Mouse (Mus musculus): Measurements from ENCODE around the gene Caskin2. TPM values are rescaled to one million over a fixed set of nuclear protein-coding genes. Genes with fewer than 3 reads are reported as not detected.

Caskin2 gene
- total and polyA plus RNA-seq, 2 experiments, result 2.9 to 9.7 TPM

DNA sequence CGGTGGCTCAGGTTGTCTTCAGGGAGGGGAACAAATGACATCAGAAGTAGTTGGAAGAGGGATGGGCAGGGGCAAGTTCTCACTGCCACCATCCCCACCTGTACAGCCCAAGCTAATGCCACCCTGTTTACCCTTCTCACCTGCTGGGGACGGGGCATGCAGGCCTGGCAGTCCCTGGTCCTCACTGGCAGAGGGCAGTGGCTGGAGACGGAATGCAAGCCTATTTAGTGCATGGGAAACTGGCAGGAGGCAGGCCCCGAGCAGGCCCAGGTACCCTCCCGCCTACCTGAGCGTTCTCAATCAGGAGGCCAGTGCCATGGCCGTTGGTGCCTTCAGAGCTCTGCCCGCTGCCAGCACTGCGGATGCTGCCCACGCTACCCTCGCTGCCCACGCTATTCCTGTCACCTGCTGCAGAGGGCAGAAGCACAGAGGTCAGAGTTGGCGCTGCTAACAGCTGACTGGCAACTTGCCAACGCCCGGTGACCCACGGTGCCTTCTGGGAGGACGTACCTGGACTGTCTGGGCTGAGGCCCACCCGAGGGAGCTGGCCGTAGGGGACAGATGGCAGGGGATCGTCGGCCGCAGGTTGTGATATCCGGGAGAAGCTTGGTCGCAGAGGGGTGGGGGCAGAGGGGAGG is 10.2 kb downstream of the Caskin2 start:
- no peaks in the 10 kb centered on the region for H3K27me3 ChIP-seq (ENCODE audit: control insufficient read depth, insufficient read depth, low read length)
- 66% methylated on average over 24 of the region's 24 CpGs for WGBS
- DNase-seq (ENCODE audit: extremely low read depth, low read depth, low spot score), result no peak
- H3K4me1 ChIP-seq (ENCODE audit: control insufficient read depth, insufficient read depth, low read length), result no peaks in the 10 kb centered on the region
- TF ChIP-seq CTCF (IDR thresholded peaks at IDR 0.05; ENCODE audit: low read depth, low read length) (0 out of 2 replicates have a peak, but pooled peaks have one; percentile 9), POLR2A (IDR thresholded peaks at IDR 0.05; ENCODE audit: extremely low read depth, insufficient read depth, low read length) (no peak)
- no peak overlapping the region; the same call in 1 of the 2 replicates for H3K9ac ChIP-seq (ENCODE audit: low read depth, low read length)
- no peak overlapping the region for H3K4me3 ChIP-seq (ENCODE audit: insufficient read depth, low read depth, low read length)
- no peaks in the 10 kb centered on the region for H3K79me2 ChIP-seq (ENCODE audit: control insufficient read depth, insufficient read depth, low read length)
- H3K27ac ChIP-seq (replicated peaks; ENCODE audit: insufficient read depth, low read depth, low read length), result no peak overlapping the region
- H3K36me3 ChIP-seq (ENCODE audit: control insufficient read depth, insufficient read depth, low read length), result peaks cover 3% of the 10 kb centered on the region; the same call in 1 of the 2 replicates

DNA sequence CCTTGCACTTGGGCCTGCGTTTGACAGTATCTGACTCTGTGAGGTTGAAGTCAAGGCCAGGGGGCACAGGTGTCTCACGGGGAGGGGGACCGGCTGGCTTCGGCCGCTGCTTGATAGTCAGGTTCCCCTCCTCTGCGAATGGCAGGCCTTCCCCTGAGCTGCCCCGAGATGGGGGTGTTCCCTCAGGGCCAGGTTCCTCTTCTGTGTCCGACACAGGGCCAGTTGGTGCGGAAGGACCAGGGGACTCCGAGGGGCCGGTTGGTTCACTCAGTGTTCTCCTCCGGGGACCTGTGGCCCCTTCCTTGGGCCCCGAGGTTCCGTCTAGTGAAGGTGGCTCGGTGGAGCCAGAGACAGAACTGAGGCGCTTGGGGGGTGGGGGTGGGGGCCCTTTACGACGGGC is 12.5 kb downstream of the Caskin2 start:
- peaks cover 6% of the 10 kb centered on the region; the same call in 1 of the 2 replicates for H3K36me3 ChIP-seq (ENCODE audit: control insufficient read depth, insufficient read depth, low read length)
- H3K27ac ChIP-seq (replicated peaks; ENCODE audit: insufficient read depth, low read depth, low read length), result no peak overlapping the region
- TF ChIP-seq POLR2A (IDR thresholded peaks at IDR 0.05; ENCODE audit: extremely low read depth, insufficient read depth, low read length) (no peak), CTCF (IDR thresholded peaks at IDR 0.05; ENCODE audit: low read depth, low read length) (no peak)
- H3K79me2 ChIP-seq (ENCODE audit: control insufficient read depth, insufficient read depth, low read length), result no peaks in the 10 kb centered on the region
- no peak overlapping the region for H3K4me3 ChIP-seq (ENCODE audit: insufficient read depth, low read depth, low read length)
- H3K9ac ChIP-seq (ENCODE audit: low read depth, low read length), result no peak overlapping the region
- 85% methylated on average over 18 of the region's 18 CpGs for WGBS
- no peaks in the 10 kb centered on the region for H3K4me1 ChIP-seq (ENCODE audit: control insufficient read depth, insufficient read depth, low read length)
- no peak for DNase-seq (ENCODE audit: extremely low read depth, low read depth, low spot score)
- H3K27me3 ChIP-seq (ENCODE audit: control insufficient read depth, insufficient read depth, low read length), result no peaks in the 10 kb centered on the region

DNA sequence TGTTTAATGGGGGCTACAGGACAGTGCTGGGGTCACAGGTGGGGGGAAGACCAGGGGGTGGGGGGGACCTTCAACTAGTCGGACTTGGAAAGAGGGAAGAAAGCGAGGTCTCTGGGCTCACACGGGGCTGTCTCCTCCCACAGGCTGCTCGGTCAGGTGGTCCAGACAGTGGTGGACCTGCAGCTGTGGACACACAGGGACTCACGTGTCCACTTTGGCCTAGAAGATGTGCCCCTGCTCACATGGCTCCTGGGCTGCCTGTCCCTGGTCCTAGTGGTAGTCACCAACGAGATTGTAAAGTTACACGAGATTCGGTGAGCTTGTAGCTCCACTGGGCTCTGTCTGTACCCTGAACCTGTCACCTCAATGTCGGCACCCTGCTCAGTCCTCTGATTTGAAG is 15.8 kb downstream of the Caskin2 start:
- H3K79me2 ChIP-seq (ENCODE audit: control insufficient read depth, insufficient read depth, low read length), result no peaks in the 10 kb centered on the region
- H3K4me3 ChIP-seq (ENCODE audit: insufficient read depth, low read depth, low read length), result no peak overlapping the region
- no peaks in the 10 kb centered on the region for H3K4me1 ChIP-seq (ENCODE audit: control insufficient read depth, insufficient read depth, low read length)
- 70% methylated on average over 9 of the region's 9 CpGs for WGBS
- H3K27me3 ChIP-seq (ENCODE audit: control insufficient read depth, insufficient read depth, low read length), result no peaks in the 10 kb centered on the region
- H3K36me3 ChIP-seq (ENCODE audit: control insufficient read depth, insufficient read depth, low read length), result peaks cover 4% of the 10 kb centered on the region; the same call in 1 of the 2 replicates
- TF ChIP-seq POLR2A (IDR thresholded peaks at IDR 0.05; ENCODE audit: extremely low read depth, insufficient read depth, low read length) (no peak), CTCF (IDR thresholded peaks at IDR 0.05; ENCODE audit: low read depth, low read length) (no peak)
- H3K9ac ChIP-seq (ENCODE audit: low read depth, low read length), result no peak overlapping the region
- DNase-seq (ENCODE audit: extremely low read depth, low read depth, low spot score), result no peak
- no peak overlapping the region for H3K27ac ChIP-seq (replicated peaks; ENCODE audit: insufficient read depth, low read depth, low read length)

DNA sequence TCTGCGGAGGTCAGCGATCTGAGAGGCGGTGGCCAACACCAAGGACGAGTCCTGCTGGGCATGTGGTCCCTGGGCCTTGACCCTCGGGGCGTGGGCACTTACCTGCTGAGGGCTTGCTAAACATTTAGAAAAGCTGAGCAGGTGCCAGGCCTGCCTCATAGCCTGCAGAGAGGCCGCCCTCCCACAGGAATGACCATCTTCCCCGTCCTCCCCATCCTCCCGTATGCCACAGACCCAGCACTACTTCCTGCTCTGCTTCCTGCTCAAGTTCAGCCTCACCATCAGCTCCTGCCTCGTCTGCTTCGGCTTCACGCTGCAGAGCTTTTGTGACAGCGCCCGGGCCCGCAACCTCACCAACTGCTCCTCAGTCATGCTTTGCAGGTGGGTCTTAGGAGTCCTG is 16.5 kb downstream of the Caskin2 start:
- H3K27me3 ChIP-seq (ENCODE audit: control insufficient read depth, insufficient read depth, low read length), result no peaks in the 10 kb centered on the region
- H3K79me2 ChIP-seq (ENCODE audit: control insufficient read depth, insufficient read depth, low read length), result no peaks in the 10 kb centered on the region
- H3K27ac ChIP-seq (replicated peaks; ENCODE audit: insufficient read depth, low read depth, low read length), result no peak overlapping the region
- 80% methylated on average over 15 of the region's 15 CpGs for WGBS
- TF ChIP-seq CTCF (IDR thresholded peaks at IDR 0.05; ENCODE audit: low read depth, low read length) (no peak), POLR2A (IDR thresholded peaks at IDR 0.05; ENCODE audit: extremely low read depth, insufficient read depth, low read length) (no peak)
- peaks cover 4% of the 10 kb centered on the region; the same call in 1 of the 2 replicates for H3K36me3 ChIP-seq (ENCODE audit: control insufficient read depth, insufficient read depth, low read length)
- H3K9ac ChIP-seq (ENCODE audit: low read depth, low read length), result no peak overlapping the region
- no peaks in the 10 kb centered on the region for H3K4me1 ChIP-seq (ENCODE audit: control insufficient read depth, insufficient read depth, low read length)
- H3K4me3 ChIP-seq (ENCODE audit: insufficient read depth, low read depth, low read length), result no peak overlapping the region
- no peak for DNase-seq (ENCODE audit: extremely low read depth, low read depth, low spot score)

DNA sequence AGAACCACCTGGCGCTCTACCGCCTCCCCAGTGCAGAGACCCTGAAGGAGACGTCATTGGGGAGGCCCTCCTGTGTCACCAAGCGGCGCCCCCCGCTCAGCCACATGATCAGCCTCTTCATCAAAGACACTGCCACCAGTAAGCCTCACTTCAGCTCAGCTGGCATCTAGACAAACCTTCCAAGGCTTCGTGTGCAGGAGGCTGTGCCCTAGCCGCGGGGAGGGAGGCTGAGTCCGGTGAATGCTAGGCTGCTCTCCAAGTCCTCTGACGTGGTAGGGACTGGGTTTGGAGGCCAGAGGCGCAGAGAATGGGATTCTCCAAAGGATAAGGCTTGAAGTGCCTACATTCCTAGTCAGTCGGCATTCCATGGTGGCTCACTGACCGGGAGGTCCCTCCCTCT is 21.1 kb downstream of the Caskin2 start:
- Histone ChIP-seq H3K27ac (replicated peaks; ENCODE audit: insufficient read depth, low read depth, low read length) (no peak overlapping the region), H3K4me3 (ENCODE audit: insufficient read depth, low read depth, low read length) (no peak overlapping the region), H3K79me2 (ENCODE audit: control insufficient read depth, insufficient read depth, low read length) (no peaks in the 10 kb centered on the region), H3K9ac (ENCODE audit: low read depth, low read length) (no peak overlapping the region), H3K4me1 (ENCODE audit: control insufficient read depth, insufficient read depth, low read length) (no peaks in the 10 kb centered on the region), H3K27me3 (ENCODE audit: control insufficient read depth, insufficient read depth, low read length) (no peaks in the 10 kb centered on the region), H3K36me3 (ENCODE audit: control insufficient read depth, insufficient read depth, low read length) (peaks cover 1% of the 10 kb centered on the region; the same call in 1 of the 2 replicates)
- TF ChIP-seq CTCF (IDR thresholded peaks at IDR 0.05; ENCODE audit: low read depth, low read length), result no peak
- TF ChIP-seq POLR2A (IDR thresholded peaks at IDR 0.05; ENCODE audit: extremely low read depth, insufficient read depth, low read length), result no peak
- WGBS, result 92% methylated on average over 14 of the region's 14 CpGs
- DNase-seq (ENCODE audit: extremely low read depth, low read depth, low spot score), result no peak

DNA sequence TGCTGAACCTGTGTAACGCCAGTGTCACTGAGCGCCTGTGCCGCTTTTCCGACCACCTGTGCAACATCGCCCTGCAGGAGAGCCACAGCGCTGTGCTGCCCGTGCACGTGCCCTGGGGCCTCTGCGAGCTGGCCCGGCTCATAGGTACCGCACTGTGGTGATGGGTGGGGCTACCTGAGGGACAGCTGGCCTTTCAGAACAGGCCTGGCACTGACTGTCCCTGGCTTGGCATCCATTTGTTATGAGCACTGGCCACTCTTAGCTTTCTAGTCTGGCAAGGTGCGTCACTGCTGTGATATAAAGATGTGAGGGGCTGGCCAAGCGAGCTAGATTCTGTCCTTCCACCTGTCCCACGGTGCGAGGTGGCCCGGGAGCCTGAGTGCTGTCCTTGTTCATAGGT is 21.5 kb downstream of the Caskin2 start:
- no peak overlapping the region for H3K27ac ChIP-seq (replicated peaks; ENCODE audit: insufficient read depth, low read depth, low read length)
- peaks cover 1% of the 10 kb centered on the region; the same call in 1 of the 2 replicates for H3K36me3 ChIP-seq (ENCODE audit: control insufficient read depth, insufficient read depth, low read length)
- no peaks in the 10 kb centered on the region for H3K4me1 ChIP-seq (ENCODE audit: control insufficient read depth, insufficient read depth, low read length)
- WGBS, result 97% methylated on average over 16 of the region's 16 CpGs
- no peak overlapping the region for H3K4me3 ChIP-seq (ENCODE audit: insufficient read depth, low read depth, low read length)
- no peak for DNase-seq (ENCODE audit: extremely low read depth, low read depth, low spot score)
- H3K9ac ChIP-seq (ENCODE audit: low read depth, low read length), result no peak overlapping the region
- TF ChIP-seq CTCF (IDR thresholded peaks at IDR 0.05; ENCODE audit: low read depth, low read length), result no peak
- TF ChIP-seq POLR2A (IDR thresholded peaks at IDR 0.05; ENCODE audit: extremely low read depth, insufficient read depth, low read length), result no peak
- H3K79me2 ChIP-seq (ENCODE audit: control insufficient read depth, insufficient read depth, low read length), result no peaks in the 10 kb centered on the region
- H3K27me3 ChIP-seq (ENCODE audit: control insufficient read depth, insufficient read depth, low read length), result no peaks in the 10 kb centered on the region

Data from liver, adult 2 months (tissue).